Mouse (Mus musculus): ENCODE data around the gene Grip1. TPM values are rescaled to one million over a fixed set of nuclear protein-coding genes. Genes with fewer than 3 reads are reported as not detected.

The Grip1 gene
- polyA plus RNA-seq, 1 experiment from 2014 or later, result 4.1 TPM

DNA sequence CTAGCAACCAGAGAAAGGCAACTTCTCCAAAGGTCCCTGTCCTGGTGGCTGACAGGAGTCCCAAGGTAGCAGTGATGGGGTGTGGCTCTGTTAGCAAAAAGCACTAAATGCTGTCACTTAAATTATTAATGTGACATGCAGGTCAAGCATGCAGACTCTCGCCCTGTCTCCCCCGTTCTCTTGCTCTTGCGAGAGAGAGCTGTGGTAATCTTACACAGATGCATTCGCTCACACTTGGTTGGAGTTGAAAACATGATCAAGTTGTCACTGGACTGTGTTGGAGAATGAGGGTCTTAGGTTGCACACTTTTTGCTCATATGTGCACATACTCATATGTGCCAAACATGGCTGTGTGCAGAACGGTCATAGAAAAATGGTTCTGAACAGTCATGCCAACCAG is 176.8 kb downstream of the Grip1 start:
- no peak overlapping the region for H3K27ac ChIP-seq
- 0 out of 2 replicates have a peak, but pooled peaks have one; percentile 13 for ATAC-seq (replicated peaks; ENCODE audit: low FRiP score)
- no peaks in the 10 kb centered on the region for H3K9me3 ChIP-seq (replicated peaks)
- peaks cover 40% of the 10 kb centered on the region for H3K4me1 ChIP-seq
- H3K27me3 ChIP-seq, result no peaks in the 10 kb centered on the region
- H3K4me2 ChIP-seq, result no peak overlapping the region
- H3K36me3 ChIP-seq, result no peaks in the 10 kb centered on the region
- H3K9ac ChIP-seq, result no peak overlapping the region
- no peak overlapping the region for H3K4me3 ChIP-seq (replicated peaks)
- 48% methylated on average over 5 of the region's 5 CpGs for WGBS

GRCm38 (mm10) chr10:119631966-119632365 is 178.3 kb downstream of the Grip1 start:
- peaks cover 48% of the 10 kb centered on the region for H3K4me1 ChIP-seq
- H3K9me3 ChIP-seq (replicated peaks), result no peaks in the 10 kb centered on the region
- ATAC-seq (replicated peaks; ENCODE audit: low FRiP score), result no peak
- H3K4me2 ChIP-seq, result no peak overlapping the region
- no peak overlapping the region for H3K9ac ChIP-seq
- H3K27me3 ChIP-seq, result no peaks in the 10 kb centered on the region
- H3K4me3 ChIP-seq (replicated peaks), result no peak overlapping the region
- H3K27ac ChIP-seq, result no peak overlapping the region
- H3K36me3 ChIP-seq, result no peaks in the 10 kb centered on the region
- WGBS, result 42% methylated on average over 9 of the region's 9 CpGs

DNA sequence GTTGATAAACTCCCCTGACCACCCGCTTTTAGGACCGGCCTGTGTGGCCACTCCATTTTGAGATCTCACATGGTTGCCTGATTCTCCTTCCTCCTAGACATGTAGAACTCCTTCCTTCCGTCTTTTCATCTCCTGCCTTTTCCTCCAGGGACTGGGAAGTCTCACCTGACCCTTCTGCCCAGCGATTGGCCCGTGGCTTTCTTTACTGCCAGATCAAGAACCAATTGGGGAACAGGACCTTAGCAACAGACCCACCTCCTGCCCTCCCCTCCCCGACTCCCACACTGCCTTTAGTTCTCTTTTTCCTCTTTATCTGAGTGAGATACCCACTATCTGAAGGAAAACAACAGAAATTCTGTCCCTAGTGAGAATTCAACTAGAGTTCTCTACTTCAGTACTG is 180.9 kb downstream of the Grip1 start:
- no peak overlapping the region for H3K27ac ChIP-seq
- H3K27me3 ChIP-seq, result no peaks in the 10 kb centered on the region
- no peak overlapping the region for H3K4me2 ChIP-seq
- H3K4me3 ChIP-seq (replicated peaks), result no peak overlapping the region
- no peak for ATAC-seq (replicated peaks; ENCODE audit: low FRiP score)
- no peaks in the 10 kb centered on the region for H3K36me3 ChIP-seq
- H3K4me1 ChIP-seq, result peaks cover 47% of the 10 kb centered on the region
- H3K9ac ChIP-seq, result no peak overlapping the region
- no peaks in the 10 kb centered on the region for H3K9me3 ChIP-seq (replicated peaks)
- 79% methylated on average over 6 of the region's 6 CpGs for WGBS

- H3K9me3 ChIP-seq (replicated peaks), result no peaks in the 10 kb centered on the region
- peaks cover 38% of the 10 kb centered on the region for H3K4me1 ChIP-seq
- H3K27me3 ChIP-seq, result no peaks in the 10 kb centered on the region
- no peaks in the 10 kb centered on the region for H3K36me3 ChIP-seq
- ATAC-seq (replicated peaks; ENCODE audit: low FRiP score), result no peak
- no peak overlapping the region for H3K4me2 ChIP-seq
- no peak overlapping the region for H3K4me3 ChIP-seq (replicated peaks)
- no peak overlapping the region for H3K9ac ChIP-seq
- WGBS, result 82% methylated on average over 10 of the region's 10 CpGs
- no peak overlapping the region for H3K27ac ChIP-seq
Measured at GRCm38 (mm10) chr10:119640534-119640933, 186.9 kb downstream of the Grip1 start.

DNA sequence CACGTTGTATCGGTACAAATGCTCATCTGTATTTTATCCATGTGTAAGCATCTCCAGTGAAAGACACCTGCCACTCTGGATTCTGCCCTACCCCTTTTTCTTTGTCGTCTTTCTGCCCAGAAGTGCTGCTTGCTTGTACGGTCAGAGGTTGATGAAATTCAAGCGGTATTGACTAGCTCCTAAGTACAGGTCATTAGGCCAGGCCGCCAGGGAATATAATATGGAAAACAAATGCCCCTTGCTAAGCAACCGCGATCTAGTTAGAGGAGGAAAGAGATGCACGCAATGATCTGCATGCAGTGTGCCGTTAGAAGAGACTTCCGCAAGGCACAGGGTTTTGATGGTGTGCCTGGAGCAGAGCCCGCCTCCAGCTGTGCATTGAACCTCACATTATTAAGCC is 187.4 kb downstream of the Grip1 start:
- no peak for ATAC-seq (replicated peaks; ENCODE audit: low FRiP score)
- H3K9me3 ChIP-seq (replicated peaks), result no peaks in the 10 kb centered on the region
- H3K27ac ChIP-seq, result no peak overlapping the region
- H3K4me2 ChIP-seq, result no peak overlapping the region
- H3K4me3 ChIP-seq (replicated peaks), result no peak overlapping the region
- 61% methylated on average over 12 of the region's 12 CpGs for WGBS
- H3K36me3 ChIP-seq, result no peaks in the 10 kb centered on the region
- H3K27me3 ChIP-seq, result no peaks in the 10 kb centered on the region
- peaks cover 39% of the 10 kb centered on the region for H3K4me1 ChIP-seq
- H3K9ac ChIP-seq, result no peak overlapping the region

DNA sequence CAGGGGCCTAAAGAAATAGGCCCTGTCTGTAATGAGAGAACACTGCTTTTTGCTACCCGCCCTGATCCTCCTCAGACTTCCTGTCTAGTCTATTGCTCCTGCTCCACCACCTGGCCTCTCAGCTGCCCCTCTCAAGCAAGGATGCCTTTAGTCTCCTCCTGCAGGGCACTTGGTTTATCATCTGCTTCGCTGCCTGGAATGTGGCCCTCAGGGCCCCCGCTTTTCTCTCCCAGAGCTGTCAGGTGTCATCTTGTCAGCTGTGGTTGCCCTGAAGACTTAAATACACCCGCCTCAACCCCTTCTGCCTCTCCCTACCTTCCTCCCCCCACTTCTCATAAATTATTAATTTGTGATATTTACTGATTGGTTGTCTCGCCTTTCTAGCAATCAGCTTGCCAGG is 190.7 kb downstream of the Grip1 start:
- no peak; the same call in 1 of the 2 replicates for ATAC-seq (replicated peaks; ENCODE audit: low FRiP score)
- Histone ChIP-seq H3K9me3 (replicated peaks) (no peaks in the 10 kb centered on the region), H3K4me1 (peaks cover 21% of the 10 kb centered on the region), H3K27me3 (no peaks in the 10 kb centered on the region), H3K27ac (no peak overlapping the region), H3K9ac (no peak overlapping the region), H3K4me2 (no peak overlapping the region), H3K36me3 (no peaks in the 10 kb centered on the region), H3K4me3 (replicated peaks) (no peak overlapping the region)
- WGBS, result 48% methylated on average over 5 of the region's 5 CpGs

GRCm38 (mm10) chr10:119646500-119647439 is 193.1 kb downstream of the Grip1 start:
- ATAC-seq (replicated peaks; ENCODE audit: low FRiP score), result no peak; the same call in 1 of the 2 replicates
- peaks cover 17% of the 10 kb centered on the region for H3K4me1 ChIP-seq
- H3K27ac ChIP-seq, result no peak overlapping the region
- no peak overlapping the region for H3K4me3 ChIP-seq (replicated peaks)
- H3K9me3 ChIP-seq (replicated peaks), result no peaks in the 10 kb centered on the region
- no peak overlapping the region for H3K9ac ChIP-seq
- H3K4me2 ChIP-seq, result peak overlapping the region; percentile 14; the same call in 1 of the 2 replicates
- WGBS, result 66% methylated on average over 29 of the region's 29 CpGs
- no peaks in the 10 kb centered on the region for H3K27me3 ChIP-seq
- H3K36me3 ChIP-seq, result no peaks in the 10 kb centered on the region

DNA sequence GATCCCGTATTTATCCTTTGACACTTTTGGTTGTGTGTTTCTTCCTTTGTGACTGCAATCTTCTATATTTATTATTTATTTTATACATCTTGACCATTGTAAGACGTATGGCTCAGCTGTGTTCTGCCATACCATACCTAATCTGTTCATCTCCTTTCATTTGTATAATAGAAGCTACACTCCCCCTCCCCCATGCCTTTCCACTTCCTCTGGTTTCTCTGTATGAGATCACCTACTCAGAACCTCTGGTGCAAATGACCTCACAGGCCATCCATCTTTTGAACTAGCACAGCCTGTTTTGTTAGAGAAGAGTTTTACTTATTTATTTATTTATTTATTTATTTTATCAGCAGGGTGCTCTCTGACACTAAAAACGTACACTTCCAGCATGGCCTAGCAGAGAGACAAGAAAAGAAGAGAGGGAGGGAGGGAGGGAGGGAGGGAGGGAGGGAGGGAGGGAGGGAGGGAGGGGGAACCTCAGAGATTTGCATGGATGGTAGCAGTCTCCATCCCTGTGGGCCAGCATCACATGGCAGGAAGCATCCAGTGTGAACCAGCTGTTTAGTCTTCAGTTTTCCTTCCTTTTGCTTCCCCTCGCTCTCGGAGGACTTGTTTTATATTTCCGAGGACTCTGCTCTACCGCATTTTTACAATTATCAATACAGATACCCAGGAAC is 207.2 kb downstream of the Grip1 start:
- no peak overlapping the region for H3K27ac ChIP-seq
- H3K9ac ChIP-seq, result no peak overlapping the region
- 53% methylated on average over 7 of the region's 7 CpGs for whole genome bisulfite sequencing
- no peak for ATAC-seq (replicated peaks; ENCODE audit: low FRiP score)
- H3K9me3 ChIP-seq (replicated peaks), result no peaks in the 10 kb centered on the region
- H3K4me2 ChIP-seq, result no peak overlapping the region
- peaks cover 6% of the 10 kb centered on the region; the same call in 1 of the 2 replicates for H3K4me1 ChIP-seq
- H3K27me3 ChIP-seq, result no peaks in the 10 kb centered on the region
- no peak overlapping the region for H3K4me3 ChIP-seq (replicated peaks)
- H3K36me3 ChIP-seq, result no peaks in the 10 kb centered on the region

GRCm38 (mm10) chr10:119663586-119663985 is 210.0 kb downstream of the Grip1 start:
- WGBS, result 66% methylated on average over 9 of the region's 9 CpGs
- no peaks in the 10 kb centered on the region for H3K9me3 ChIP-seq (replicated peaks)
- no peak overlapping the region for H3K9ac ChIP-seq
- no peak overlapping the region for H3K27ac ChIP-seq
- no peaks in the 10 kb centered on the region for H3K36me3 ChIP-seq
- H3K27me3 ChIP-seq, result no peaks in the 10 kb centered on the region
- ATAC-seq (replicated peaks; ENCODE audit: low FRiP score), result no peak
- H3K4me2 ChIP-seq, result peak overlapping the region; percentile 17; the same call in 1 of the 2 replicates
- H3K4me3 ChIP-seq (replicated peaks), result no peak overlapping the region
- H3K4me1 ChIP-seq, result peaks cover 20% of the 10 kb centered on the region

- Histone ChIP-seq H3K36me3 (no peaks in the 10 kb centered on the region), H3K4me1 (peaks cover 25% of the 10 kb centered on the region), H3K27me3 (no peaks in the 10 kb centered on the region), H3K27ac (no peak overlapping the region), H3K4me3 (replicated peaks) (no peak overlapping the region), H3K9ac (no peak overlapping the region), H3K4me2 (no peak overlapping the region), H3K9me3 (replicated peaks) (no peaks in the 10 kb centered on the region)
- 35% methylated on average over 11 of the region's 11 CpGs for WGBS
- no peak for ATAC-seq (replicated peaks; ENCODE audit: low FRiP score)
Measured at GRCm38 (mm10) chr10:119666386-119666785, 212.8 kb downstream of the Grip1 start.

GRCm38 (mm10) chr10:119670456-119670855 is 216.8 kb downstream of the Grip1 start:
- H3K4me3 ChIP-seq (replicated peaks), result no peak overlapping the region
- no peaks in the 10 kb centered on the region for H3K9me3 ChIP-seq (replicated peaks)
- WGBS, result 25% methylated on average over 7 of the region's 7 CpGs
- no peak overlapping the region for H3K27ac ChIP-seq
- H3K27me3 ChIP-seq, result no peaks in the 10 kb centered on the region
- no peak for ATAC-seq (replicated peaks; ENCODE audit: low FRiP score)
- H3K4me2 ChIP-seq, result no peak overlapping the region
- H3K4me1 ChIP-seq, result peaks cover 22% of the 10 kb centered on the region
- H3K9ac ChIP-seq, result no peak overlapping the region
- H3K36me3 ChIP-seq, result no peaks in the 10 kb centered on the region

DNA sequence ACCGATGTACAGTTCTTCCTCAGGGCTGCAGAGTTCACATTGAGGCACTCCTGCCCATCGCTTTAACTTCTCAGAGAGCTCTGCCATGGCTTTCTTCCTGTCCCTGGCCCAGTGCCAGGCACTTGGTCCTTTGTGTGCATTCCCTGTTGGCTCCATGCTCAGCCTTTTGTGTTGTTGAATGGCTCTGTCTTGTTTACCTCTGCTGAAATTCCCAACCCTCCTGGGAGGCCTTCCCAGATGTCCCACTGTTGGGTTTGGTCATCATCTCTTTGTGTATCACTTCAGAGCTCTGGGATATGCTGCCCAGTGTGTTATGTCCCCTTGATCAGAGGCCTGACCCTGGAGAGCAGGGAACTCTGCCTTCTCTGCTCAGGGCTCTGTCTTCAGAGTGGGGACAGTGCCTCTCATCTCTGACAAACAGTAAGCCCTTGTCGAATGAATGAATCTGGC is 230.8 kb downstream of the Grip1 start:
- Histone ChIP-seq H3K9me3 (replicated peaks) (no peaks in the 10 kb centered on the region), H3K9ac (no peak overlapping the region), H3K27me3 (no peaks in the 10 kb centered on the region), H3K4me1 (peaks cover 14% of the 10 kb centered on the region), H3K36me3 (no peaks in the 10 kb centered on the region), H3K4me2 (no peak overlapping the region), H3K4me3 (replicated peaks) (no peak overlapping the region), H3K27ac (no peak overlapping the region)
- ATAC-seq (replicated peaks; ENCODE audit: low FRiP score), result no peak
- WGBS, result 73% methylated on average over 3 of the region's 3 CpGs
